Mouse (Mus musculus): ENCODE results near the gene Nop2.
"Not testable (repeated sequence)": the region's sequence is repeated elsewhere in the genome, so short reads cannot be mapped to it uniquely, and the experiment has no call there.

The Nop2 gene

DNA sequence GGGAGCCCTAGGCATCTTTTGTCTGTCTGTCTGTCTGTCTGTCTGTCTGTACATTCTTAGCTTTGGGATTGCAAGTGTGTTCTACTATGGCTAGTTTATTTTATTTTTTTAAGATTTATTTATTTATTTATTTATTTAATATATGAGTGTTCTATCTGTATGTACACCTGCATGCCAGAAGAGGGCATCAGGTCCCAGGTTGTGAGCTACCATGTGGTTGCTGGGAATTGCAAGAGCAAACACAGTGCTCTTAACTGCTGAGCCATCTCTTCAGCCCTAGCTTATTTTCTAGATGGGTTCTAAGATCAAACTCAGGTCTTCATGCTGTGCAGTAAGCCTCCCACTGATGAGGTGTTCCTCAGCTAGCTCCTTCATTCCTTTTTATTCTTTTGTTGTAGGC, 22.8 kb downstream of the Nop2 start:
- DNase-seq, result no peak

DNA sequence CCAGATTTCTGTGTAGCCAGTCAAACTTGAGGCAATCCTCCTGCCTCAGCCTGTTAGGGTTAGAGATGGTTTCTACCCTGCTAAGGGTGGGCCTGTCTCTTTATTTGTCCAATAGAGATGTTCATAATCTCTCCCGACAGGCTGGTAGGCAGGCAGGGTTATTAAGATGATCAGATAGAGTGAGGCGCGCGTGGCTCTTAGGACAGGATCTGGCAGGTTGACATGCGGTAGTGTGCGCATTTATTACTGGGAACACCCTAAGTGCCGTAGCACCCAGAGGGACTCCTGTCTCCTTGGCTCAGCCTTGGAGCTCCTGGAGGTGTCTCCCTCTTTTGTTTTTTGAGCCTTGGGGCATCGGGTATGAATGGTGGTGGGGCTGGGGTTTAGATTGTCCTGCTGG, 23.6 kb downstream of the Nop2 start:
- DNase-seq, result no peak

DNA sequence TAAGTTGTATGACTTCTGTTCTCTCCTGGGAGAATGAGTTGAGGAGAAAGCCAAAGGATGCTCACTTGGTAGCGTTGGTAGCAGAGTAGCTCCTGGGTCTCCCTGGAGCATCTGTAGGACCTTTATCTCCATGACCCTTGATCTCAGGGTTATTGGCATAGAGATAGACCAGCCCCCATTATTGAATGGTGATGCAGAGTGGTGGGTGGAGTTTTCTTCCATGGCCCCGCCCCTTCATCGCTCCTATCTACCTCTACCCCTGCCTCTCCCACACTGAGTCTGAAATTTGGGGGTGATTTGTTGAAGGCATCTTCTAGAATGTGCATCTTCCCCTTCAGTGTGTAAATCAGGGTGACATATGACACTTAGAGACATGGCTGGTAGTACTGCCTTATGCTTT, 24.8 kb downstream of the Nop2 start:
- DNase-seq, result no peak

DNA sequence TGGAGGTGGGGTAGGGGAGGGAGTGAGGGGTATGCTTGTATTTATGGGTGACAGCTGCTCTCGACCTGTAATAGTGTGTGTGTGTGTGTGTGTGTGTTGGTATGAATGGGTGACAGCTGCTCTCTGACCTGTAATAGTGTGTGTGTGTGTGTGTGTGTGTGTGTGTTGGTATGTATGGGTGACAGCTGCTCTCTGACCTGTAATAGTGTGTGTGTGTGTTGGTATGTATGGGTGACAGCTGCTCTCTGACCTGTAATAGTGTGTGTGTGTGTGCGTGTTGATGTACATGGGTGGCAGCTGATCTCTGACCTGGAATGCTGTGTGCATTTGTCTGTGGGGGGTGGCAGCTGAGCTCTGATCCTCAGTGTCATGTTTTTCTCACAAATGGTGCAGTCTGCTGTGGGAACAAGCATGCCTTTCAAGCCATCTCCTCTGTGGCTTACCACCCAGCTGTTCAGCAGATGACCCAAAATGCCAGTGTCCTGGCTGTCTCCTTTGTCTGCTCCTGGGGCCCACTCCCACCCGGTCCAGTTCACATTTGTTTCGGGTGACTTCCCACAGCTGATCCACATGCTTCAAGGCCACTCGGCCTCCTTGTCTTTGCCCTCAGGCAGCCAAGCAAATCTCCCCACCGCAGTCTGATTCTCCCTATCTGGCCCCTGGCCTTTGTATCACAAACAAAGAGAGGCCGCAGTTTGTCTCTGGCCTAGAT, 25.4 kb downstream of the Nop2 start:
- no peak for DNase-seq

- no peak for DNase-seq
These were observed 27.3 kb downstream of the Nop2 start for GRCm38 (mm10) chr6:125158944-125159492.

DNA sequence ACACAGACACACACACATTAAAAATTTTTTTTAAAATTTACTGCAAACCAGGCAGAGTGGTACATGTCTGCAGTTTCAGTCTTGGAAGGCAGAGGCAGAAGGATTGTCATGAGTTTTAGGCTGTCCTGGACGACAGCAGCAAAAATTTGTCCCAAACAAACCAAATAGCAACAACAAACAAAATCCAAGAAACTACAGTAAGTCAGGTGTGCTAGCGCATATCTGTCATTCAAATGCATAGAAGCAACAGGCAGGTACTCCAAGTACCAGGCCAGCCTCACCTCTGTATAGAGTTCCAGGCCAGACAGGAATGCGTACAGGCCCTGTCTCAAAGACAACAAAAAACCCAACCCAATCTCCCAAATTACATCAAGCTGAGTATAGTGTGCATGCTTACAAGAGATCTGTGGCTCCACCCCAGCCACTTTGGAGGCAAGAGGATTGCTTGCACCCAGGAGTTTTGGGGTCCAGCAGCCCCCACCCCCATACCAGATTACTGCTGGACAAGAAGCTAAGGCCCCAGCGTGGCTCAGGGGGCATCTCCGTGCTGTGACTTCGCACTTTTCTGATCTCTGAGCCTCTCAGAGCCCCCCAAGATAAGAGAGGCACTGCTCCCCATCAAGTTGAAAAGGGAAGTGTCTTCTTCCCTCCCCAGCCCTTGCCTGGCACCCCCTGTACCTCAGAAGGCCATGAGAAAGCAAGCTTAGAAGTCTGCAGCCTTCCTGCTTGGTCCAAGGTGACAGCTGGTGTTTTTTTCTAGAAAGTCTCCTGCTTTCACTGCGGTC, 28.3 kb downstream of the Nop2 start:
- DNase-seq, result no peak

DNA sequence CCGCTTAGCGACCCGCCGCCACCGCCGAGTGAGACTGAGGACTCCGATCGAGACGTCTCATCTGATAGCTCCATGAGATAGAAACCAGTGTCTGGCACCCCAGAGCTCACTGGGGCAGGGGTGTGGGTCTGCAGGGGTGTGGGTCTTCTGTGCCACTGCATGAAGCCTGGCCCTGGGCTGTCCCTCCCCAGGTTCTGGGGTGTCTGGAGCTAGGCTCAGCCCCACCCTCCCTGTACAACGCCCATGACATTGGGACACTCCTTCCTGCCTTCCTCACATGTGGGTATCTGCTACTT, 28.8 kb downstream of the Nop2 start:
- DNase-seq, result no peak

GRCm38 (mm10) chr6:125160854-125161760, 29.4 kb downstream of the Nop2 start:
- DNase-seq, result peak; percentile 52

GRCm38 (mm10) chr6:125161971-125162370, 30.3 kb downstream of the Nop2 start:
- peak; percentile 73 for DNase-seq

DNA sequence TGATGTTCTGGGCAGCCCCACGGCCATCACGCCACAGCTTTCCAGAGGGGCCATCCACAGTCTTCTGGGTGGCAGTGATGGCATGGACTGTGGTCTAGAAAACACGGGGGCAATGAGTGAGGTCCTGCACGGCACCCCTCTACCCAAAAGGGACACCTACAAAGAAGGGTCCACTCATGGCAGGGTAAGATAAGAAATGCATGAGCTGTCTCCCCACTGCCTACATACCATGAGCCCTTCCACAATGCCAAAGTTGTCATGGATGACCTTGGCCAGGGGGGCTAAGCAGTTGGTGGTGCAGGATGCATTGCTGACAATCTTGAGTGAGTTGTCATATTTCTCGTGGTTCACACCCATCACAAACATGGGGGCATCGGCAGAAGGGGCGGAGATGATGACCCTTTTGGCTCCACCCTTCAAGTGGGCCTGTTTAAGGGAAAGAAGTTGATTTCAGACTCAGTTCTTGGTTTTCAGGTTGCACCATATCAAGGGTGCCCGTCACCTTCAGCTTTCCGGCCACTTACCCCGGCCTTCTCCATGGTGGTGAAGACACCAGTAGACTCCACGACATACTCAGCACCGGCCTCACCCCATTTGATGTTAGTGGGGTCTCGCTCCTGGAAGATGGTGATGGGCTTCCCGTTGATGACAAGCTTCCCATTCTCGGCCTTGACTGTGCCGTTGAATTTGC, 31.1 kb downstream of the Nop2 start:
- DNase-seq, result not testable (repeated sequence)

DNA sequence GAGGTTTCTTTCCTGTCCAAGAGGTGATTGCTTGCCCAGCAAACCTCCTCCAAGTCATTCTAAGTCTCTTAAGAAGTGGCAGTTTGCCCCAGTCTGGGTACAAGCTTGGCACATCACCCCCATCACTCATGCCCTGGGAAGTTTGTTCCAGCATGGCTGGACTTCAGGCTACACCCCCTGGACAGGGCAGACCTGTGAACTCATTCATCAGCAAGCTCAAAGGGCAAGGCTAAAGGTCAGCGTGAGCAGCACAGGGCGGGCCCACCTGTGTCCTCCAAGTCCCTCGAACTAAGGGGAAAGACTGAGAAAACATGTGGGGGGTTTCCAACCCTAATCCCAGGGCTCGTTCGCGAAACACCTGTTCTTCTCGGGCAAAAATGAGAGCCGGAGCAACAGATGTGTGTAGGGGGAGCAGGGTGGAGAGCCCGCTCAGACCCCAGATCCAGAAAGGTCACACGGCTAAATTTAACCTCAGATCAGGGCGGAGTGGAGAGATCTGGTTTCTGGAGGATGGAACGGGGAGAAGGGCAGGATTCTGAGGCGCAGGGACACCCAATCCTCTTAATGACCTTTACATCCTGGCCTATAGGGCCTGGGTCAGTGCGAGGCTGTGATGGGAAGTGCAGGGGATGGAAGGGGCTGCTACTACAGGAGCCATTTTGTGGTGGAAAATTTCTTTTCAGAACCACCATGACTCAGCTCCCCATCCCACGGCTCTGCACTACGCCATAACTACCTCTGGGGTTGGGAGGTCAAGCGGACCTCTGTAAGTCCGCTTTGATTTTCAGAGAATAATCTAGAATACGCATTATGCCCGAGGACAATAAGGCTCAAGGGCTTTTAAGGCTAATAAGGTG, 32.3 kb downstream of the Nop2 start:
- DNase-seq, result no peak

DNA sequence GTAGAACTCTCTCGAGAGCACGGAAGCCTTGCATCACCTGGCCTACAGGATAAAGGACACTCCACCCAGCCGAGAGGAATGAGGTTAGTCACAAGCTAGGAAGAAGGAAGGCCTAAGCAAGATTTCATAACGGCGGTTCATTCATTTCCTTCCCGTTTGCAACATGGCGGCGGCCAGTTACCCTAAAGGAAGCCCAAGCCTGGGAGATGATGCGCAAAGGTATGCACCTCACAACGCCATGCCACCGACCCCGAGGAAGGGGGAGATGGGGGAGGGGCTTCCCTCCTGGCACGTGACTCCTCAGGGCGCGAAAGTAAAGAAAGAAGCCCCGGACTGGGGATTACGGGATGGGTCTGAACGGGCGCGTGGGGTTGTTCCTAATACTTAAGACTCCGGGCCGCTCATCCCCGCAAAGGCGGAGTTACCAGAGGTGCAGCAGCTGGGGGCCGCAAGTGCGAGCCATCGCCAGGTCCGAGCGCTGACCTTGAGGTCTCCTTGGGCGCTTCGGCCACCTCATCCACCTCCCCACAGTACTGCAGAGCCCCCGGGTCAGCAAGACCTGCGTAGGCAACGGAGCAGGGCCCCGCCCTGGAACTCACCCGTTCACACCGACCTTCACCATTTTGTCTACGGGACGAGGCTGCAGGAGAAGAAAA, 33.1 kb downstream of the Nop2 start:
- peak; percentile 49 for DNase-seq

DNA sequence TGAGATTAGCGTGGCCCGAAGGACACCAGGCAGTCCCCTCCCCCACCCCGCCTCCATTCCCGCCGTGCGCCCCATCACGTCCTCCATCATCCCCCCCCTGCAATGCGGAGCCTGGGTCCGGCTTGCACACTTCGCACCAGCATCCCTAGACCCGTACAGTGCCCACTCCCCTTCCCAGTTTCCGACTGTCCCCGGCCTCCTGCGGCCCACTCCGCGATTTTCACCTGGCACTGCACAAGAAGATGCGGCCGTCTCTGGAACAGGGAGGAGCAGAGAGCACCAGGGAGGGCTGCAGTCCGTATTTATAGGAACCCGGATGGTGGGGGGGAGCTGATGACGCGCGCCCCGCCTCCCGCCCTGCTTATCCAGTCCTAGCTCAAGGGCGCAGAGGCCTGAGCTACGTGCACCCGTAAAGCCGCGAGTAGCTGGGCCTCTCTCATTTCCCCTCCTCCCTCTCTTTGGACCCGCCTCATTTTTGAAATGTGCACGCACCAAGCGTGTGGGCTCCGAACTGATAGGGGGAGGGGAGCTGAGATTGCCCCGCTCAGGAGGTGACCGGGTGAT, 33.7 kb downstream of the Nop2 start:
- DNase-seq, result peak; percentile 94

DNA sequence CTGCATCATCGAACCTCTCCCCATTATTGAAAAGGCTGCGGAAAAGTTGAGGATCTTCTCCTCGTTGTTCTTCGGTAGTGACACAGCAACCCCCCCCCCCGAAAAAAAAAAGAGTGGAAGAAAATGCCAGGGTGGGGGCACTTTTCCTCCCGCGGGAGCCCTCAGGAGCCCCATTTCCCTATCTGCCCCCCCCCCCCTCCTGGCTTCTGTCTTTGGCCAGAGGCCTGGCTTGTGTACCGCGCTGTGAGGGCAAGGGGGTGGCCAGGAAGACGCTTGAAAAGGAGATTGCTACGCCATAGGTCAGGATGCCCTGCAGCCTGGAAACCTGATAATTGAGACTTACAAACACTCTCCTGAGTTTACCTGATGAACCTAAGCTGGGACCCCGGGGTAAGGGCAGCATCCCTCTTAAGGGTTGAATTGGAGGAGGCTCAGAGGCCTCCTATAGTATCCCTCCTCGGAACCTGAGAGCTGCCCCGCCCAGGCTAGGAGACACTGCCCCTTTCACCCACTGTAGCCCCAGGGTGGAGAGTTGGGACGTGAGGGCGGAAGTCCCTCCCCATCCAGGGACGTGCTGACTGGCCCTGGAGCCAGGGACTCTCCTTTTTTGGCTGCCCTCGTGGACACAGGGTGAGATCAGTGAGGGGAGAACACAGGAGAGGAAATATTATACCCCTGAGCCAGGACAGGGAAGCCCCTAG, 34.5 kb downstream of the Nop2 start, which contains the start of gene Gapdh:
Gapdh (minus strand) TSS at position 417 of the 701 bp plus-strand sequence.
- DNase-seq, result no peak

DNA sequence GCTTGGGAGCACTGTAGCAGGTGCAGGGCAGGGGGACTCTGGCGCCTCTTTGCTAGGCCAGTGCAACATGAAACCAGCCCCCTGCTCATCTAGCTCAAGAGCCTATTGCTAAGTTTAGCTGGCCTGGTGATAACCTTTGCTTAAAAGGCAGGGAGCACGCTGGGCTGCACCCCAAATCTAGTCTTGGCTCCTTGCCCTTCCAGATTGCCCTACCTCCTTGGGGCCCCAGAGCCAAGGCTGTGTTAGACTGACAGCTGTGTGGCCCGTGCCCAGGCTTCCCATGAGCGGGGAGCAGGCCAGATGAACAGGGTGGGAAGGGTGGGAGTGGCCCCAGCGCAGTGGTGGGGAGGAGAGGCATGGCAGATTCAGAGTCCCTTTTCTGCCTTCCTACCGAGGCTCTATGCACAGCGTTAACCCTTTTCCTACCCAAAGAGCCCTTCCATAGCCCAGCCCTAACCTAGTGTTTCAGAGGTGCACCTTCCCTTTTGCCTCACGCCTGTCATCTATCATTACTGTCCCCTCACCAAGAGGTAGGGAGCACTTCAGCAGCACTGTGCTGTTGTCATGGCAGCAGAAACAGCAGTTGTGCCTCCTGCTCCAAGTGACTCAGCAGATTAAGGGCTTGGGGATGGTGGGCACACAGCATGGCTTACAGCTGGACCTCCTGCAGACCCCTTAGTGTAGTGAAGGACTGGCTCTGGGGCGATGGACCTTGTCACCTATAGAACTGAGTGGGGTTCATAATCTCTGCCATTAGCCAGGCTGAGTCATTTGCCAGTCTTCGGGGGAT, 35.3 kb downstream of the Nop2 start:
- DNase-seq, result no peak

DNA sequence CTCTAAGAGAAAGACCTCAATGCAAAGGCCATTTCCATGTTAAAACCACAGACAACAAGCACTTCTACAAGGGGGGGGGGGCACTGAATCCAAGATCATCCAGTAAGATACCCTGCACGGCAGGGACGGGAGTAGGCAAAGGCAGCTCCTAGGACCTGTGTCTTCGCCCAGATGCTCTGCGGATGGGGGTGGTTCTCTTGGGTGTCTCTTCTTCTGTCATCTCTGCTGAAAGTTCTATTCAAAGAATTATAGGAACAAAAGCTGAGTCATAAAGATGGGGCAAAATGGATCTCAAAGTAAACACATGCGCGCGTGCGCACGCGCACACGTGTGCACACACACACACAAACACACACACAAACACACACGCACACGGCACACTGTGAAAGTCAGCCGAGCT, 36.4 kb downstream of the Nop2 start:
- DNase-seq, result no peak

- DNase-seq, result no peak
These were observed 38.5 kb downstream of the Nop2 start for GRCm38 (mm10) chr6:125170194-125170593.

DNA sequence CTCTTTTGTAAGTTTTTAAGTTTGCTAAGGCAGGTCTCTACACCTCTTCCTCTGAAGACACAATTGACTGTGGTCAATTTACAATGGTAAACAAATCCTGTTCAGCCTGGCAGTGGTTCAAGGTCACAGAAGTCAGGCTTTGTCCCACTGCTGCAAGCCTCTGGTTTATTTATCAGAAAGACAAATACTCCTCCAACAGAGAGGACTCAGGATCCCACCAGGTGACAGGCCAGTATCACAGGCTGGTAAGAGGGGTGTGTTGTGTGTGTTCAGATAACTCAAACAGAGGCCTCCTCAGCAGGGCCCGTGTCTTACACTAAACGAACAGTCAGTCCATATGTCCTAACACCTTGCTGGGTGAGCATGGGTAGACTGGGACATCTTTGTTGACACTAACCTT, 40.8 kb downstream of the Nop2 start:
- no peak for DNase-seq

DNA sequence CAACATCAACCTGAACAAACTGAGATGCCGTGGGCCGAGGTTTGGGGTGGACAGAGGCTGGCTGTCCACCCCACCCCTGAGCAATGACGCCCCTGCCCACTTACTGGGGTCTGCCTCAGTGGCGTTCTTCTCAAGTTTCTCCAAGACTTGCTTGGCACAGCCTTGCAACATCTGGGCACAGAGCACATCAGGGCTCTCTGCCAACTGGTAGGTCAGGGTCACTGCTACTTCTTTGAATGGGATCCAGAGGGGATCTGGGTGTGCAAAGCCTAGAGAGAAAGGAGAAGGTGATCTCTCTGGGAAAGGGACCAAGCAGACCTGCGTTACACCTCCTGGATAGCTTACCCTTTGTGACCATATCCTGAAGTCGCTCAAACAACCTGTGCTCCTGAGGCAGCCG, 41.5 kb downstream of the Nop2 start:
- no peak for DNase-seq
